In the genomic region with DNA sequence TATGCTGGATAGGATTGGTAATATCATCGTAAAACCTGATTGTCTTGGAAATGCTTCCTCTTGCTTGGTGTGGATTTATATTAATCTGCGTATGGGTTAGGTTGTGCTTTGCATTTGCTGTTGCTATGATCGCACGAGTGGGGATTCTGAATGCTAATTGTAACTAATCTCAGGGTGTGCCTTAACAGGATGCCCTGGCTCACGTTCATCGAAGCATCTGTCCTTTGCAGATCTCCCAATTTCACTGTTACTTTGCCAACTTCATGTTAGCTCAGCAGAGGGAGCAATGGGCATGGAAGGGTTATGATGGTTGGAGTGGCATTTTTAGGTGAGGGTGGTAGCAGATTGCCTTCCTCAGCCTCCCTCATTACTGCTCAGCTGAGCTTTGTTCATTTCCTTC, we compare ENCODE assay signal across 23 mouse cellular contexts. TPM values are rescaled to one million over a fixed set of nuclear protein-coding genes. Genes with fewer than 3 reads are reported as not detected.
"Had no signal": no experiment of that assay in that cellular context is flagged by ENCODE, and none has a peak within 500 bp of the region (broad histone marks: within the 10 kb centered on the region; RNA-seq: fewer than 3 reads in every experiment).

No protein-coding gene starts in this region.

- DNase-seq: kidney, postnatal 25 days; layer of hippocampus, adult 9-11 months; lung, embryonic 14.5 days; lung, postnatal 10 days; lung, postnatal 4 days; right cerebral cortex, postnatal 14 days; thymus, adult 2 months; thymus, postnatal 25 days had no signal

- ATAC-seq: liver, embryonic 12.5 days; midbrain, embryonic 16.5 days had no signal

- H3K36me3 ChIP-seq: limb, embryonic 10.5 days; liver, embryonic 12.5 days; stomach, embryonic 15.5 days had no signal

- H3K4me2 ChIP-seq: liver, embryonic 12.5 days; lung, embryonic 14.5 days; midbrain, embryonic 11.5 days; stomach, embryonic 15.5 days had no signal

- H3K4me1 ChIP-seq: limb, embryonic 10.5 days; liver, embryonic 12.5 days; megakaryocyte, embryonic 14.5 days; stomach, embryonic 15.5 days had no signal

- H3K9ac ChIP-seq: liver, embryonic 12.5 days; lung, embryonic 14.5 days; stomach, embryonic 15.5 days had no signal

- H3K27ac ChIP-seq: limb, embryonic 10.5 days; liver, embryonic 12.5 days; stomach, embryonic 15.5 days had no signal

- H3K27me3 ChIP-seq: liver, embryonic 12.5 days; megakaryocyte, embryonic 14.5 days; stomach, embryonic 15.5 days had no signal

- H3K4me3 ChIP-seq: limb, embryonic 10.5 days; liver, embryonic 12.5 days; megakaryocyte, embryonic 14.5 days; stomach, embryonic 15.5 days had no signal

- H3K9me3 ChIP-seq: limb, embryonic 10.5 days; liver, embryonic 12.5 days; stomach, embryonic 15.5 days had no signal

RNA-seq across cellular contexts. Expression of a gene that starts 9.0 kb away (rescaled TPM):
- total RNA-seq: layer of hippocampus, adult 18-20 months; left cerebral cortex, postnatal 10 days had no signal
- polyA plus RNA-seq: kidney, embryonic 16.5 days; limb, embryonic 10.5 days; limb, embryonic 14.5 days; liver, embryonic 12.5 days; liver, embryonic 16.5 days; lung, embryonic 14.5 days; midbrain, embryonic 11.5 days; midbrain, embryonic 16.5 days; neural tube, embryonic 14.5 days; spleen, adult 2 months; stomach, embryonic 15.5 days; testis, adult 2 months; thymus, adult 2 months; urinary bladder, adult 2 months had no signal

RNA-seq across cellular contexts. Expression of a gene that starts 21.6 kb away (rescaled TPM):
- total RNA-seq: layer of hippocampus, adult 18-20 months; left cerebral cortex, postnatal 10 days had no signal
- polyA plus RNA-seq: kidney, embryonic 16.5 days; limb, embryonic 10.5 days; limb, embryonic 14.5 days; liver, embryonic 12.5 days; liver, embryonic 16.5 days; lung, embryonic 14.5 days; midbrain, embryonic 11.5 days; midbrain, embryonic 16.5 days; neural tube, embryonic 14.5 days; spleen, adult 2 months; stomach, embryonic 15.5 days; testis, adult 2 months; thymus, adult 2 months; urinary bladder, adult 2 months had no signal

RNA-seq across cellular contexts. Expression of a gene that starts 44.8 kb away (rescaled TPM):
- total RNA-seq: layer of hippocampus, adult 18-20 months; left cerebral cortex, postnatal 10 days had no signal
- polyA plus RNA-seq: kidney, embryonic 16.5 days; limb, embryonic 10.5 days; limb, embryonic 14.5 days; liver, embryonic 12.5 days; liver, embryonic 16.5 days; lung, embryonic 14.5 days; midbrain, embryonic 11.5 days; midbrain, embryonic 16.5 days; neural tube, embryonic 14.5 days; spleen, adult 2 months; stomach, embryonic 15.5 days; testis, adult 2 months; thymus, adult 2 months; urinary bladder, adult 2 months had no signal

RNA-seq across cellular contexts. Expression of a gene that starts 56.2 kb away (rescaled TPM):
- total RNA-seq: layer of hippocampus, adult 18-20 months; left cerebral cortex, postnatal 10 days had no signal
- polyA plus RNA-seq: kidney, embryonic 16.5 days; limb, embryonic 10.5 days; limb, embryonic 14.5 days; liver, embryonic 12.5 days; liver, embryonic 16.5 days; lung, embryonic 14.5 days; midbrain, embryonic 11.5 days; midbrain, embryonic 16.5 days; neural tube, embryonic 14.5 days; spleen, adult 2 months; stomach, embryonic 15.5 days; testis, adult 2 months; thymus, adult 2 months; urinary bladder, adult 2 months had no signal
